Mouse (Mus musculus) left cerebral cortex, postnatal 25 days (tissue): Measurements from ENCODE around the gene Ifrd1. TPM values are rescaled to one million over a fixed set of nuclear protein-coding genes. Genes with fewer than 3 reads are reported as not detected.
"Not testable (repeated sequence)": the region's sequence is repeated elsewhere in the genome, so short reads cannot be mapped to it uniquely, and the experiment has no call there.

Experiments used
- DNase-seq, 2 experiments: peaks; one replicate each; pipeline ENCODE4 v3.0.0; 2022; ENCODE audit warnings: low spot score in 2 of 2, mixed read lengths in 1 of 2
- intact Hi-C: fragments of 180-260 bp; cut with DNase I; formaldehyde crosslinking; loops from one replicate; pipeline ENCODE4 v1.15.1; 2025
- total RNA-seq, 2 experiments: library from RNA; stranded (reverse); gene quantifications; 2 replicates each; pipeline ENCODE4 v1.2.3; 2021

Ifrd1 gene
- total RNA-seq, 2 experiments from 2014 or later, result 110 TPM

DNA sequence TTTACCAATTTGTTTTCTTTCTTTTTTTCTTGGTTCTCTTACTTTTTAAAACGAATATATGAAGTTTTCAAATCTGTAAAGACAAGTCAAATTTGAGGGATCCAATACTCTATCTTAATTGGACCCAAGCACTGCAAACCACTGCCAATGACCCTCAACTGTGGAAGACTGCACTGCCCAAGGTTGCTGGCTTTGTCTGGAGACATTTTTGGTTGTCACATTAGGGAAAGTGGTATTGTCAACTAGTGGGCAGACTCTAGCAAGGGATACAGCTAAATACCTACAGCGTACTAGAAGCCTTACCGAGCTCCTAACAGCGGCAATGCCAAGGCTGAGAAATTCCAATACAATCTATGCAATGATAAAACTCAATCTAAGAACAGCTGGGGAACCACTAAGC lies 40.4 kb downstream of the Ifrd1 start:
- intact Hi-C loops, result no loop called here
- no peak for DNase-seq

DNA sequence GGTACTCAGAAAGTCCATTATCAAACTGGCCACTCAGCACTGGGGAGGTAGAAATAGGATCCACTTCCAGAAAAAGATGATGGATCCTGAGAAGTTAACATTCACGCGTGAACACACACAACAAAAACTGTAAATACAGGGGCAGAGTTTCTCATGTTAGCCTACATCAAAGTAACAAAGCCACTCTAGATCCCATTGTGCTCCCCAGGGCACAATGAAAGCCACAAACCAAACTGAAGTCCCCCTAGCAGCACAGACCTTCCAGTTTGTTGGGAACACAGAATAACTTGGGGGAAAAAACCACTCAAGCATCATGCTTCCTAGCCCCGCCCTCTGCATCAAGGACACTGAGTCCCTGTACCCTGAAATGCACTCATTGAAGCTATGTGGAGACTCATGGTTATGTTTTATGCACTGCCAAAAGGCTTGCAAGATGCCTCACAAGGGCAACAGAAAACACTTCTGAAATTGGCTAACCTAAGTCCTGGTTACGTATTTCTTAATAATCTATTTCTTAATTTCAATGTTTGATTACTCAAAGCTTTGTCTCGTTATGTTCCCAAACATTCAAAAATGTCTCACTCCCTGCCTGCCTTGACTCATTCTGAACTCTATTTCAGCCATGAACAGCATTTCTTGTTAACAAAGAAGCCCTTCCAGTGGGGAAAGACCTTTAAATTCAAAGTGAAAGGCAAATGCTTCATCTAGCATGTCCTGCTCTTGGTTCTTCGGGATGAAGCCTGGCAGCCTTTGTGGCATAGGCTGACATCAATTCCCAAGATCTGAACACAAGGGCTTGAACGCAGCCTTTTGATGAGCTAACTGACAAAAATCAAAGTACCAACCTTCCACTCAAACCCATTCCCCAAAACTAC lies 45.9 kb downstream of the Ifrd1 start:
- no peak for DNase-seq
- intact Hi-C loops, result no loop called here

DNA sequence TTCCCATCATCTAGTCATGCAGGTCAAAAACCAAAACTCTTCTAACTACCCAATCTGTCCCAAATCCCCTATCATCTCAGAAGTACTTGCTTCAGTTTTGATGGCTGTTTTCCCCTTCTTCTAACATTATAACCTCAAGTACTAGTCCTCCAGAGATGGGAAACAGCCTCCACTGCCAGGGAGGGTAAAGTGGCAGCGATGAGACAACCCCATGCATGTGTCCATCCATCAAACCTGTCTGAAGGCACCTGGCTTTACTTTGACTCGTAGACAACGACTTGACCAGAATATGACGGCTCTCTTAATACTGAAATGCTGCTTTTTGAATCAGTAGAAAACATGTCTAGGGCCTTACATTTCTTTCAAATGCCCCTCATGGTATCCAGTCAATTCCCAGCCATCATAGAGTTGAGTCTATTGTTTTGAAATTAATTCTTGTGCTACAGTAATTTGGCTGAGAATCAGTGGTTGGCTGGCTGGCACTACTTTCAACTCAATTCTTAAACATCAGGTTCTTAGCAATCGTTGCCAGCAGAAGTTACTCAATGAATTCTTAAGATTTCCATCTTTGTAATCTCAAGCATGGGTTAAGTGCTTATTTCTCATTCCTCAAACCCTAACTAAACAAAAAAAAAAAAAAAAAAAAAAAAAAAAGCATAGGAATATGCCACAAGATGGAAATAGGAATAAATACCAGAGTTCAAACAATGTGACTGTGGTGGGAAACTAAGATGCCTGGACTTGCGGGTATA lies 47.6 kb downstream of the Ifrd1 start:
- intact Hi-C loops, result loop anchor here (1.0 kb wide), 2 partner anchors 23 to 118 kb away; no protein-coding TSS in a partner anchor
- DNase-seq, result no peak

DNA sequence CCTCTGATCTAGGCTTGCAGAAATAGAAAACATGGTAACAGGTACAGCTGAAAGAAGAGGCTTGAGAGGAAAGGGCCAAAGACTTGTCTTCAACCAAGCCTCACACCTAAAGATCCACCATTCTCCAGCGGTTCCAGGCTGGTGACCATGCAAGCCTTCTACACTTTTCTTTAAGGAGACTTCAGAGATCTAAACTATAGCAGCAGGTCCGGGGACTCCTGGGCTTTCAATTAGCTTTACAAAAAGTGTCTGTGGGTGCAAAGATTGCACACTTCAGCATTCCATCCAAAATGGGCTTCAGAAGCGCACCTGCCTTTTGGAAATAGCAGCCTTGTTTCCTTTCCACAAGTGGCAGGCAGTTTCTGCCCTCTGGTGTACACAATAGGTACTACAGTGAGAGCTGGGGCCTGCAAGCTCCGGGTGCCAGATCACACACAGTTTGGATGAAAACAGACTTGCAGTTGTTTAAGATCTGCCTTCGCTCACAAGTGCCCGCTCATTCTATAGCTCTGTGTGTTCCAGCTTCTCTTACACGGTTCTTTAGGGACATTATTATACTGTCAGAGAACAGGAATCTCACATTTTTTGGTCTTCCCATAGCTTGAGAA lies 48.4 kb downstream of the Ifrd1 start:
- intact Hi-C loops, result loop anchor here (1.0 kb wide), 2 partner anchors 23 to 118 kb away; no protein-coding TSS in a partner anchor

DNA sequence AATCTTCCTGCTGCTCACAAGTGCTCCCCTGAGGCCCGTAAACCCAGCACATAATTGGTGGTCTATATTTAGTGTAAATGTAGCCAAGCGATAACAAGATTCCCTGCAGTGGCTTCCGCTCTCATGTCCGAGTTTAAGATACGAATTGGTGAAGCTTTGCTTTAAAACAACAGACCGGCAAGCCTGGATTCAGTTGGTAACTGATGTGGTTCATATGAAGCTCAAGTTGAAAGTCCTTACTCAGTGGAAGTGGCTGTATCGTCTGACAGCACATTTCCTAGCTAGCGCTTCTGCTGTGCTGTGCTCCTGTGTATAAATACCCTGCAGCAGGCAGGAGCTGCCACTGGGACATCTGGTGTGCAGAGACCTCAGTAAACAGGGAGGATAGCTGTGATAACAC lies 49.0 kb downstream of the Ifrd1 start, which contains the start of gene Lsmem1:
Gene Lsmem1 (minus strand): TSS at position 189 of the 400 bp plus-strand sequence.
- intact Hi-C loops, result no loop called here
- peak in 1 of 2 experiments; percentile 56 for DNase-seq

More for the DNA sequence above, 48.4 kb downstream of the Ifrd1 start:
- peak; percentile 81 to 87 for DNase-seq

DNA sequence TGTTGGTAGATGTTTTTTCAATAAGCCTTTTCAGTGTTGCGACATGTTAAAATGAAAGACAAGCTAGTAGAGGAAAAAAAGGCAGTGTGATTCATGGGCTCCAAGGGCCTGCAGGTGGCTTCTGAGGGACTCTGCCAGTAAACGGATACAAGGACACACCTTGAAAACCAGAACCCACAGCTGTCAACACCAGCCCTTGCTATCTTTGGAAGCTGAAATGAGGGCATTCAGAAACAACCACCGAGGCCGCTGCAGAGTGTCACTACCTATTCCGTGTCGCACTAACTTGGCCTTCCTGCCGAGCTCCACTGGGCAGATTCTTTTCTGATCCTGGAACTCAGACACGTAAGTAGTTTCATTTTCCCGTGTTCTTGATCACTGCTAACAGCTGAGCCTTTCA lies 49.9 kb downstream of the Ifrd1 start:
- DNase-seq, result no peak
- intact Hi-C loops, result no loop called here

DNA sequence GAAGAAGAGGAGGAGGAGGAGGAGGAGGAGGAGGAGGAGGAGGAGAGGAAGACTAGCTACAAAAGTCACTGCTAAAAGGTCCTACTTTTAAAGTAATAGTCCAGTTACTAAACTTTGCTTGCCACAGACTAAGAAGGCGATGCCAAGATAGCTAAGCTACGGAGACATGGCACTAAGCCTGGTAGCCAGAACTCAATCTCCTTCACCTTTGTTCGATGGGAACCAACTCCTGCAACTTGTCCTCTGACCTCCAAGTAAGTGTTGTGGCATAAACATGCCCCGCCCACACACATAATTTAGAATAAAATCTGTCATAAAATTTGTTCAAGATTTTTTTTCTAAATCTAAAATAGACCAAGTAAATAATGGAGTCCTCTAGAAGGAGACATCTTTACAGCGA lies 50.3 kb downstream of the Ifrd1 start:
- intact Hi-C loops, result no loop called here
- DNase-seq, result no peak

DNA sequence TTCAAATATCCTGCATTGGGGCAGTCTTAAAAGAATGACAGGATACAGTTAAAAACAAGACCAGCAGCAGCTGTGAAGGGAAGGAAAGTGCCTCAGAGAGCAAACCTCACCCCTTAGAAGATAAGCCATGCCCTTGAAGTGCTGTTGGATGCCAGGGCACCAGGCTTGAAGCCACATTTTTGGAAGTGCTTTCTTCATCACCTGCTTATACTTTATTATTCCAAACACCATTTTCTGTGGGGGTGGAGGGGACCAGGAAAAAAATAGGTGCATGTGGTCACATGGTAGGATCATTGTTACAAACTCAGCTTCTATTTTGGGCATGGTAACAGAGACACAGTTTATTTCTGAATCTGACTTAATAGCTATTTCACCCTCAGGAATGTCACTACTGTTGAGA lies 50.8 kb downstream of the Ifrd1 start:
- intact Hi-C loops, result no loop called here
- no peak for DNase-seq

DNA sequence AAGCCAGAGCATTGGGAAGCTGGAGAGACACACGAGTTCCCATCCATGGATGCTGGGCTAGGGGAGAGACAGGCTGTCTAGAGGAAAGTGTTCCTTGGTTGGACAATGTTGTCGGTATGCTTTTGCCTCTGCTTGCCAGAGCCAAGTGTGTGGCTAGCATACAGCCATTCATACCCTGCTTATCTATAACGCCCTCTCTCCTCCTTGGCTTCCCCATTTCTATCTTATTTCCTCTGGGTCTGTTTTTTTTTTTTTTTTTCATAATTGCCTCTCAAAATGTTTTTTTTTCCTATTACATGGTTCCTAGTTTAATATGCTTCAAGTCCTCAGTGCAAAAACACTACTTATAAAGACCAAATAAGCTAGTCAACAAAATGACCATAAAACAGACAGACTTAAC lies 62.8 kb downstream of the Ifrd1 start:
- intact Hi-C loops, result no loop called here
- no peak for DNase-seq

DNA sequence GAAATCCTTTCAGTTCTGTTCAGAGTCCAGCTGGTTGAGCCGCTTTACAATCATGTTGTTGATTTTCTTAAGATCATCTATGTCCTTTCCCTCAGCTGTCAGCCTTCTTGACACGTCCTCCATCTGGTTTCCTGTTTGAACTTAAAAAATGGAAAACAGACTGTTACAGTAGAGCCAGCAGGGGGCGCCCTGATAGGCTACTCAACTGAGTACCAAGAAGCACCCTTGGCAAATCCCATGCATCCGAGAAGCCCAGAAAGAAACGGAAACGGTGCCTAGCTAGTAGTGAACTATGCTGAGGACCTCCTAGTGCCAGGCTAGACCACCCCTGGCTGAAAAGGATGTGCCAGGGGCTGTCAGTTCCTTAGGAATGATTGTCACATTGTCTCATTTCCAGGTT lies 71.2 kb downstream of the Ifrd1 start:
- peak in 1 of 2 experiments; percentile 17 for DNase-seq
- intact Hi-C loops, result loop anchor here (1.0 kb wide), 1 partner anchor 23 kb away; no protein-coding TSS in a partner anchor

DNA sequence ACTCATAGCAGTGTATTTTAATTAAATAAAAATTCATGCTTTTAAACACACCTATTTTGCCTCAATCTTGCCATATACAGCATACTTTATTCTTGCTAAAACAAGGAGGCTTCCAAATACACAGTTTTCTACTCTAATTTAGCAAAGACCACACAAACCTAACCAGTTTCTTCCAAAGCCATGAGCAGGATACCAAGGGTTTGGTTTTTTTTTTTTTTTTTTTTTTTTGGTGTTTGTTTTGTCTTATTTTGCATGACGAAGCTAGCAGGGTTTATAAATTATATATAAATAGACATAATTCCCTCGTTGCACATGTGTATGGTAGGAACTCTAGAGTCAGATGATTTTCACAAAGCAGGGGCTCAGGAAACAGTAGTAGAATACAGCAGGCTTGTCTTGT lies 72.1 kb downstream of the Ifrd1 start:
- DNase-seq, result no peak
- intact Hi-C loops, result no loop called here

DNA sequence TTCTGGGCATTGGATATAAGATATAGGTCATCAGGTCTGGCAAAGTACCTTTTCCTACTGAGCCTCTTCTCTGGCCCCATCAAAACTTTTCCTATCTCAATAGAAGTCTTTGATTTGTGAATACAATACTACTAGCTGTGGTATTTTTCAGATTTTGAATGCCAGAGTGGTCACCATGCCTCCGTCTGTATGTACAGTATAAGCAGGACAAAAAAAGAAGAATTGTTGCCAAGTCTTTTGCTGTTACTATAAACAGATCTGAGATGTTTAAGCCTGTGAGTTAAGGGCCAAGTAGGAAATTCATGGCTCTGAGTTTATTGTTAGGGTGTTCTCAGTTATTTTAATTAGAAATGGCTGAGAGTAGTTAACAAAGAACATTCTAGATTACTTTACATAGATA lies 73.1 kb downstream of the Ifrd1 start:
- DNase-seq, intact Hi-C loops: not testable (repeated sequence)

DNA sequence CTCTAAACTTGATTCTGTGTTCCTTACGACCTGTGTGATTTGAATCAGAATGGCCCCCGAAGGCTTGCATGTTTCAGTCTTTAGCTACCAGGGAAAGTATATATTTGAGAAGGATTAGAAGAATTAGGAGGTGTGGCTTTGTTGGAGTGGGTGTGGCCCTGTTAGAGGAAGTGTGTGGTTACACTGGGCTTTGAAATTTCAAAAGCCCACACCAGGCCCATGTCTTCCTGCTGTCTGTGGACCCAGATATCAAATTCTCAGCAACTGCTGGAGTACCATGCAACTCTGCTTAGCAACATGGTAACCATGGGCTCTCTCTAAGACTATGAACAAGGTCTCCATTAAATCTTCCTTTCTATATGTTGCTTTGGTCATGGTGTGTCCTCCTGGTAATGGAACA lies 76.7 kb downstream of the Ifrd1 start:
- no peak for DNase-seq
- intact Hi-C loops, result no loop called here

DNA sequence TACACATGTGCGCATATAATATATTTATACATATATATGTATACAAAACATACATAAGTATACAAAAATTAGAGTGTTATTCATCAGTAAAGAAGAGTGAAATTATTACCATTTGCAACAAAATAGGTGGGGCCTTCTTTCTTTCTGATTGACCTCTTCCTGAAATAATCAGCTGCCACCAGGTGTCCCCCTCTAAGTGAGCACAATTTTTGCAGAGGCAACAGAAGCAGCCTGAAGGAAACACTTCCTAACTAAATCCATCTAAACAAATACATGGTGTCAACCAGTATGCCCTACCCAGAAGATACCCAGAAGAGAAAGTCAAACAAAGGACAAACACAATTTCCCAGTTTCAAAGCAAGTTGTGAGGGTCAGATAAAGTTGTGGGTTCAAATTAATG lies 78.6 kb downstream of the Ifrd1 start:
- intact Hi-C loops, result loop anchor here (10.0 kb wide), 1 partner anchor 505 kb away; no protein-coding TSS in a partner anchor
- DNase-seq, result no peak

DNA sequence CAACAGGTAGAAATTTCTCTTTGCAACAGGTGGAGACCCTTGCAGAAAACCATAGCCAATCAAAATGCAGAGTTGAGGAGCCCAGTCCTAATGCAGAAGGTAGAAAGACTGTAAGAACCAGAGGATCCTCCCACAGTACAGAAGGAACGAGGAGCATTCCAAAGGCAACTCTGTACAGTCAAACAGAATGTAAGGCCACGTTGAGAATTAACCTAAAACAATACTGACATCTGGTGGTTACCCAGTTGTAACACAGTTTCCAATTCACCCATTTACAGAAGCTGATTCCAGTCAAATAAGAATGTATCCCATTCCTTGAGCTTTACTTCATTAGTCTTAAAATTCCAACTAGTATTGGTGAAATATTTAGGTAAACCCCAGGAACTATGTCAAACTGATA lies 83.7 kb downstream of the Ifrd1 start:
- intact Hi-C loops, result loop anchor here (1.0 to 10.0 kb wide), 3 partner anchors 82 to 654 kb away; no protein-coding TSS in a partner anchor
- peak; percentile 5 to 65 for DNase-seq

DNA sequence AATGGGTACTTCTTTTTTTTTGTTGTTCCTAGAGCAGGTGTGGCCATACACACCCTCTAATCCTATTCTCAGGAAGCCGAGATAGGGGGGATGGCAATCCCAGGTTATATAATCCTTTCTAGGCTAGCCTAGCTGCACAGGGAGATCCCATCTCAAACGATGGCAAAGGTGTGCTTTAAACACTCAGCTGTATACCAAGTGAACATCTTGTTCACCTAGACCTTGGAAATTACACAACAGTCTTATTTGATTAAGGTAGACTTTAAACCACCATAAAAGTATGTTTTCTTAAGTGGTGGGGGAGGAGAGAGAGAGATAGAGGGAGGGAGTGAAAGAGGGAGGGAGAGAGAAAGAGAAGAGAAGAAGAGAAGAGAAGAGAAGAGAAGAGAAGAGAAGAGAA lies 87.5 kb downstream of the Ifrd1 start:
- no peak for DNase-seq
- intact Hi-C loops, result loop anchor here (10.0 kb wide), 1 partner anchor 496 kb away; no protein-coding TSS in a partner anchor

DNA sequence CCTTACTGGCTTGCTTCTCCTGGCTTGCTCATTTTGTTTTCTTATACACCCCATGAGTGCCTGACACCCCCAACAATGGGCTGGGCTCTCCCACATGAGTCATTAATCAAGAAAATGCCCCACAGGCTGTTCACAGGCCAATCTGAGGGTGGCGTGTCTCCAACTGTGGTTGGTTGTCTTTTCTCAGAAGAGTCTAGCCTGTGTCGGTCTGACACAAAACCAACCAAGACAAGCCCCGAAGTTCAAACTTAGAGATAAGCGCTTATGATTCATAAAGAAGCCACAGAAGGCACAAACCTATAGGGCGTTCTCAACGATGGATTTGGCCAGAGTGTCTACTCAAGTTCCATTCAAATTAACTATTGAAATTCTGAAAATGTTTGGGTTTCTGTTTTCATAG lies 94.1 kb downstream of the Ifrd1 start:
- intact Hi-C loops, result no loop called here
- DNase-seq, result no peak

DNA sequence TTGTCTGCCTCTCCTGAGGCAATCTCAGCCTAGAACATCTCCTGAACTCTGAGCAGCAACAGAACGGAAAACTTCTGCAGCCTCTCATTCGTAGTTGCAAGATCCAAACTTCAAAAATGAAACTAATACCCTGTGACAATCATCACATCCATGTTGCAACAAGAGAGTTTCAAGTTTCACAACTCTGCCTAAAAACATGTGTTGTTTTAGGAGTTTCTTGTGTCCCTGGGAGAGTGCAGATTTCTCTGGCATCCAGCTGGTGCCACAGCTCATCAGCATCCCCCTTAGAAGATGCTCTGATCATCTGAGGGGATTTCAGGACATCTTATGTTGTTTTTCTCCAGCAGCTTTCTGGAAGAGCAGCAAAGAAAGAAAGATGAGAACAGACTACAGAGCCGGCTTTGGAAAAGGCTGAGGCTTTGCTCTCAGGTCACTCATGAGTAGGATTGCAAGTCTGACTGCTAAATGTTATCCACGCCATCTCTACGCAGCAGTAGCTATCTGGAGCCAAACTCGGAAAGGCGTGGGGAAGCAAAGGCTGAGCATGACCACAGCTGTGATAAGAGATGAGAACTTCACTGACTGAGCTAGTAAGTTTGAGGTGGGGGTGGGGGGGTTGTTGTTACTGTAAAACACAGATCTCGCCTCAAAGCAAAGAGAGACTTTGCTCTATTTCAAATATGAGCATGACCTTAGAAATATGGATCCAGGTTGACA lies 95.8 kb downstream of the Ifrd1 start:
- no peak for DNase-seq
- intact Hi-C loops, result no loop called here
